Mouse (Mus musculus): ENCODE measurements around the gene Capzb.

GRCm38 (mm10) chr4:139268242-139268641, 75.5 kb downstream of the Capzb start:
- no peak for TF ChIP-seq CTCF (IDR thresholded peaks at IDR 0.05; ENCODE audit: insufficient read depth, low read depth, low read length)
- no peak for TF ChIP-seq POLR2A (IDR thresholded peaks at IDR 0.05; ENCODE audit: insufficient read depth, low read depth, low read length)

All from olfactory bulb, adult 2 months (tissue).